Mouse (Mus musculus): ENCODE measurements around the gene Grip2. TPM values are rescaled to one million over a fixed set of nuclear protein-coding genes. Genes with fewer than 3 reads are reported as not detected.

Grip2 gene
- 0.72 and 1.1 TPM in 2 replicates for polyA plus RNA-seq (2012; rRNA removed)

DNA sequence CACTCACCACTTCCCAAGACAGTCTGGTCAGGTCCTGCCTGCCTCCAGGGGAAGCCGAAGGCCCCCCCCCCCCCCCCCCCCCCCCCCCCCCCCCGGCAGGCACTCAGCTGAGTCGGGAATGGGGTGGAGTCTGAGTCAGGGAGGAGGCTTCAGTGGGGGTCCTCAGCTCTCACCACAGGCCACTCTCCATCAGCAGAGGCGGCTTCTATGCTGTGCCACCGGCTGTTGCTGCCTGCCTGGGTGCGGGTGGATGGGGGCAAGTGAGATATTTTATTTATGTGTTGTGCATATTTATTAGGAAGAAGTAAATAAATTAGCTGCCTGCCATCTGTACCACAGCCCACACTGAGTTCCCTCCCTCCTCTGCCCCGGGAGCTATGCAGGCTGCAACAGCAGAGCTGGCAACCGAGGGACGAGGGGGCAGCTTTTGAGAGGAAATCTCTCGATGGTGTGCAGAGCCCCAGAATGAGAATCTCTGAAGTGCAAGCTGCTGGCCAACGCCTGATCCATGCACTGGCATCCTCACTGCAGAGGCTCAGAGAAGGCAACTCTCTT, at the start of gene Grip2:
Gene Grip2, minus strand, starts transcription at position 235 of the 555 bp plus-strand sequence.

Other genes with a start within 250 kb of the Grip2 start
- 88.3 and 105 TPM in 2 replicates for gene Slc6a6, start 143.2 kb downstream of the Grip2 start, polyA plus RNA-seq (2012; rRNA removed)
- gene Ccdc174, start 50.8 kb upstream of the Grip2 start, polyA plus RNA-seq (2012; rRNA removed): 2.0 and 2.3 TPM in 2 replicates
- 0.07 and 0.13 TPM in 2 replicates for gene 4930590J08Rik, start 75.6 kb upstream of the Grip2 start, polyA plus RNA-seq (2012; rRNA removed)
- gene Fgd5, start 151.6 kb upstream of the Grip2 start, polyA plus RNA-seq (2012; rRNA removed): 4.0 and 4.3 TPM in 2 replicates

Data from colon, adult 2 months (tissue).